Mouse (Mus musculus) heart, postnatal 0 days (tissue): ENCODE measurements at regions not wholly inside any gene's neighbourhood (a gene's known extent, or its start where the extent isn't known, plus 50 kb on each side); places are given as distances from the start of the nearest gene placed in this dataset.
"Not testable (repeated sequence)": the region's sequence is repeated elsewhere in the genome, so short reads cannot be mapped to it uniquely, and the experiment has no call there.

Experiments
- ATAC-seq: fragments of 200-750 bp; cut with Nextera tagmentation; 2 replicates; pipeline ENCODE4 v1.8.0; 2017; ENCODE audit warnings: low read depth, moderate number of reproducible peaks, moderate library complexity; ENCODE audit not compliant: insufficient read depth
- DNase-seq: peaks from one replicate; pipeline ENCODE4 v3.0.0-alpha.2; 2016; ENCODE audit warnings: low spot score
- H3K27ac ChIP-seq: fragments of 300-500 bp; sonication (generic); 2 replicates; pipeline ENCODE4 v1.5.1; 2014; ENCODE audit warnings: low read depth, mild to moderate bottlenecking
- H3K27me3 ChIP-seq: fragments of 300-500 bp; sonication (generic); 2 replicates; pipeline ENCODE4 v1.6.1; 2014; ENCODE audit warnings: low read length, mixed read lengths; ENCODE audit not compliant: control insufficient read depth, insufficient read depth
- H3K36me3 ChIP-seq: fragments of 300-500 bp; sonication (generic); replicated peaks from 2 replicates; pipeline ENCODE4 v1.6.1; 2014; ENCODE audit warnings: low read length, mixed read lengths; ENCODE audit not compliant: control insufficient read depth, insufficient read depth
- H3K4me1 ChIP-seq: fragments of 300-500 bp; sonication (generic); 2 replicates; pipeline ENCODE4 v1.6.1; 2014; ENCODE audit warnings: antibody characterized with exemption; ENCODE audit not compliant: control insufficient read depth, insufficient read depth
- H3K4me2 ChIP-seq: fragments of 300-500 bp; sonication (generic); 2 replicates; pipeline ENCODE4 v1.6.1; 2014; ENCODE audit warnings: low read depth, mild to moderate bottlenecking, low read length, moderate library complexity
- H3K4me3 ChIP-seq: fragments of 300-500 bp; sonication (generic); 2 replicates; pipeline ENCODE4 v1.5.1; 2014; ENCODE audit warnings: low read depth, low read length
- H3K9ac ChIP-seq: fragments of 300-500 bp; sonication (generic); replicated peaks from 2 replicates; pipeline ENCODE4 v1.6.1; 2014; ENCODE audit warnings: low read depth, low read length, mixed read lengths
- H3K9me3 ChIP-seq: fragments of 300-500 bp; sonication (generic); replicated peaks from 2 replicates; pipeline ENCODE4 v1.6.1; 2016; ENCODE audit warnings: low read length; ENCODE audit not compliant: control insufficient read depth
- WGBS: fragments of 180-500 bp; shearing (Covaris S2); extraction: QIAGEN DNeasy Blood & Tissue Kit; methylation state at CpG from one replicate; pipeline ENCODE4 v1.1.7; 2014; 5-methylcytosine and 5-hydroxymethylcytosine counted together

DNA sequence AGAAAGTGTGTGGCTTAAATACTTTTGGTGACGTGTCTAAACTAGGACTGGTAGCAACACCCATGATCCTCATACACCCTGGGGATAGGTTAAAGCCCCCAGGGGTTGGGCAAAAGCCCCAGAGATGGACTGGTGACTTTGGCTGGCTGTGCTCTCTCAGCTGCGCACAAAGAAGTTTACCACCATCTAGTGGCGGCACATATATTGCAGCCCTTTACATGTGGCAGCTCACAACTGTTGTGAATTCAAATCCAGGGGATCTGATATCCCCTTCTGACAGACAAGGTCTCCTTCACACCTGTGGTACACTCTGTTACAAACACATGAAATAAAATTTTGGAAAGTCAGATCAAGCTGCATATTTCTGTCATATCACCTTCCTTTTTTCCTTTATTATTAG, 283.1 kb downstream of the Samd9l start:
- not testable (repeated sequence) for H3K4me1 ChIP-seq, H3K9ac ChIP-seq, ATAC-seq, DNase-seq, H3K9me3 ChIP-seq, H3K4me2 ChIP-seq, H3K4me3 ChIP-seq, H3K27ac ChIP-seq, H3K27me3 ChIP-seq, H3K36me3 ChIP-seq
- no CpG with 5 or more reads among the region's 3 CpGs for WGBS
